Mouse (Mus musculus) CH12.LX (cell line): ENCODE results near the gene Hist1h4k. TPM values are rescaled to one million over a fixed set of nuclear protein-coding genes. Genes with fewer than 3 reads are reported as not detected.

Source experiments
- DNase-seq: peaks from one replicate; pipeline ENCODE4 v3.0.0-alpha.2; 2013; ENCODE audit errors: extremely low read depth
- H3K27ac ChIP-seq: 2 replicates; pipeline ENCODE4 v1.5.1; 2012; ENCODE audit warnings: low read depth, mild to moderate bottlenecking, control low read depth, moderate library complexity; ENCODE audit not compliant: insufficient read depth
- H3K27me3 ChIP-seq: replicated peaks from 2 replicates; pipeline ENCODE3; 2012; ENCODE audit warnings: inconsistent platforms
- H3K36me3 ChIP-seq, 2 experiments: replicated peaks in 1 of 2; 2 replicates each; pipeline versions ENCODE3 to v1.6.1; 2012; ENCODE audit warnings: inconsistent platforms in 1 of 2, low read length in 1 of 2, mild to moderate bottlenecking in 1 of 2, mixed read lengths in 1 of 2, moderate library complexity in 1 of 2; ENCODE audit not compliant: control insufficient read depth in 1 of 2, insufficient read depth in 1 of 2
- H3K4me1 ChIP-seq, 2 experiments: 2 replicates each; pipeline ENCODE4 v1.6.1; 2012; ENCODE audit warnings: inconsistent platforms in 1 of 2, moderate library complexity in 1 of 2; ENCODE audit not compliant: insufficient read depth in 2 of 2, control insufficient read depth in 1 of 2
- H3K4me2 ChIP-seq: 2 replicates; pipeline ENCODE4 v1.6.1; 2012; ENCODE audit warnings: low read depth, mild to moderate bottlenecking, control low read depth; ENCODE audit not compliant: poor library complexity, insufficient read depth, severe bottlenecking
- H3K4me3 ChIP-seq, 3 experiments: fragments of 150-350 bp in 1 of 3; sonication (generic) in 1 of 3; replicated peaks in 1 of 3; 2 replicates each; pipeline versions ENCODE3 to v1.5.1; 2011 to 2012; ENCODE audit warnings: low read depth in 2 of 3, low read length in 2 of 3, mild to moderate bottlenecking in 2 of 3, moderate library complexity in 2 of 3, control low read depth in 1 of 3, improper control_type of control experiment in 1 of 3, inconsistent platforms in 1 of 3, mixed read lengths in 1 of 3; ENCODE audit not compliant: poor library complexity in 1 of 3
- H3K79me2 ChIP-seq: replicated peaks from 2 replicates; pipeline ENCODE4 v1.6.1; 2012; ENCODE audit warnings: mild to moderate bottlenecking, moderate library complexity; ENCODE audit not compliant: control insufficient read depth, poor library complexity, insufficient read depth, severe bottlenecking; ENCODE audit errors: extremely low read depth
- H3K9ac ChIP-seq: 2 replicates; pipeline ENCODE4 v1.6.1; 2012; ENCODE audit warnings: low read depth, mild to moderate bottlenecking, control low read depth, moderate library complexity; ENCODE audit not compliant: insufficient read depth
- H3K9me3 ChIP-seq: replicated peaks from 2 replicates; pipeline ENCODE3; 2012; ENCODE audit warnings: low read length, inconsistent platforms, mixed read lengths
- MAFK ChIP-seq: IDR thresholded peaks from 2 replicates; pipeline ENCODE4 v1.6.1; 2011; ENCODE audit warnings: low read length, improper control_type of control experiment; ENCODE audit not compliant: insufficient replicate concordance
- ZNF384 ChIP-seq: IDR thresholded peaks from 2 replicates; pipeline ENCODE4 v1.6.1; 2012; ENCODE audit warnings: low read depth, low read length, improper control_type of control experiment, inconsistent platforms
- dilution Hi-C: fragments of 300-500 bp; cut with MboI; formaldehyde crosslinking; loops from 2 replicates; pipeline ENCODE4 v1.14.3; 2020; ENCODE audit warnings: low sequenced_read_pairs; ENCODE audit not compliant: extremely low pct_unique_long_range_greater_than_20kb, extremely low pct_ligation_motif_present
- in situ Hi-C: fragments of 300-500 bp; cut with MboI; formaldehyde crosslinking; loops from 3 replicates; pipeline ENCODE4 v1.14.3; 2019; ENCODE audit warnings: low sequenced_read_pairs, low pct_ligation_motif_present, low pct_unique_long_range_greater_than_20kb, mixed read lengths
- polyA plus RNA-seq: library from polyadenylated mRNA; unstranded; fragments of >175 nt; gene quantifications from 2 replicates; pipeline ENCODE4 v1.2.1, GENCODE M21; 2012; ENCODE audit warnings: low read depth; ENCODE audit not compliant: insufficient read length
- total RNA-seq, 2 experiments: library from RNA; depleted of rRNA; stranded (reverse); fragments of 300-350 nt in 1 of 2; fragments of >200 nt in 1 of 2; gene quantifications; 2 replicates each; pipeline ENCODE4 v1.2.3; 2012 to 2014

Gene Hist1h4k
- total and polyA plus RNA-seq, 3 experiments: 13.2 to 4,319 (median 25.4) TPM

DNA sequence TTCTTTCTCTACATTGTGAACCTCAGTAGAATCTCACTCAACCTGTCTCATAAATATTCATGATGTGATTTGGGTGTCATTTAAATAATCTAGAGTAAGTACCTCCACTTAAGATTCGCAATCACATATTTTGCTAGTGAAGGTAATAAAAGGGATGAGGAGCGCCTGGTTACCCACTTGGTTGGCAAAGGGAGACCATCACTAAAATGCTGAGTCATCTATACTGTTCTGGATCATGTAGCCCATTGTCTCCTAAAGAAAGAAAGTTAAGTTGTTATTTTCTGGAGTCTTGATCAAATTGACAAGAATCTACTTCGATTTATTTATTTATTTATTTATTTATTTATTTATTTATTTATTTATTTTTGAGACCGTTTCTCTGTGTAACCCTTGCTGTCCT is 43.6 kb downstream of the Hist1h4k start:
- Histone ChIP-seq H3K4me3 (no peak overlapping the region), H3K27me3 (no peaks in the 10 kb centered on the region), H3K9ac (no peak overlapping the region)
- TF ChIP-seq ZNF384 (no peak), MAFK (peak; percentile 96)
- TF ChIP-seq, all 38 proteins: peak for 1
- in situ Hi-C loops (loop anchor here (25.0 kb wide), 2 partner anchors 231 to 319 kb away; partner anchors contain the start of gene Zfp184), dilution Hi-C loops (no loop called here)
- H3K36me3 ChIP-seq: no peaks in the 10 kb centered on the region
- DNase-seq: no peak
- no peaks in the 10 kb centered on the region for H3K79me2 ChIP-seq
- H3K4me2 ChIP-seq: no peak overlapping the region
- H3K27ac ChIP-seq: no peak overlapping the region
- peaks cover 8 to 11% of the 10 kb centered on the region in 2 experiments; a peak in 3 of 4 replicates for H3K4me1 ChIP-seq
- H3K9me3 ChIP-seq: no peaks in the 10 kb centered on the region

Other genes starting within 250 kb of the Hist1h4k start
Only the 20 nearest of the 29 such genes appear.
- not detected in 2 replicates for gene Olfr1361, start 87.1 kb downstream of the Hist1h4k start, total RNA-seq (2012; rRNA removed)
- not detected in 2 replicates for gene Olfr1361, start 87.1 kb downstream of the Hist1h4k start, total RNA-seq (2014; rRNA removed)
- not detected in 2 replicates for gene Olfr1361, start 87.1 kb downstream of the Hist1h4k start, polyA plus RNA-seq
- not detected in 2 replicates for gene Olfr1360, start 73.1 kb downstream of the Hist1h4k start, total RNA-seq (2012; rRNA removed)
- gene Olfr1360, start 73.1 kb downstream of the Hist1h4k start, total RNA-seq (2014; rRNA removed): not detected in 2 replicates
- gene Olfr1360, start 73.1 kb downstream of the Hist1h4k start, polyA plus RNA-seq: not detected in 2 replicates
- not detected in 2 replicates for gene Olfr1359, start 52.4 kb downstream of the Hist1h4k start, total RNA-seq (2012; rRNA removed)
- not detected in 2 replicates for gene Olfr1359, start 52.4 kb downstream of the Hist1h4k start, total RNA-seq (2014; rRNA removed)
- not detected in 2 replicates for gene Olfr1359, start 52.4 kb downstream of the Hist1h4k start, polyA plus RNA-seq
- gene Hist1h2bl, start 34.4 kb downstream of the Hist1h4k start, total RNA-seq (2012; rRNA removed): 897 and 953 TPM in 2 replicates
- 16.0 and 18.1 TPM in 2 replicates for gene Hist1h2bl, start 34.4 kb downstream of the Hist1h4k start, total RNA-seq (2014; rRNA removed)
- 1.7 and 3.8 TPM in 2 replicates for gene Hist1h2bl, start 34.4 kb downstream of the Hist1h4k start, polyA plus RNA-seq
- gene Hist1h2ai, start 34.1 kb downstream of the Hist1h4k start, total RNA-seq (2012; rRNA removed): 839 and 880 TPM in 2 replicates
- gene Hist1h2ai, start 34.1 kb downstream of the Hist1h4k start, total RNA-seq (2014; rRNA removed): 3.9 and 6.3 TPM in 2 replicates
- not detected in 2 replicates for gene Hist1h2ai, start 34.1 kb downstream of the Hist1h4k start, polyA plus RNA-seq
- 1,605 and 1,657 TPM in 2 replicates for gene Hist1h3h, start 32.8 kb downstream of the Hist1h4k start, total RNA-seq (2012; rRNA removed)
- 18.2 and 21.7 TPM in 2 replicates for gene Hist1h3h, start 32.8 kb downstream of the Hist1h4k start, total RNA-seq (2014; rRNA removed)
- 9.5 and 18.6 TPM in 2 replicates for gene Hist1h3h, start 32.8 kb downstream of the Hist1h4k start, polyA plus RNA-seq
- gene Hist1h2bm, start 28.5 kb downstream of the Hist1h4k start, total RNA-seq (2012; rRNA removed): 1,752 and 1,804 TPM in 2 replicates
- 25.7 and 36.0 TPM in 2 replicates for gene Hist1h2bm, start 28.5 kb downstream of the Hist1h4k start, total RNA-seq (2014; rRNA removed)
- gene Hist1h2bm, start 28.5 kb downstream of the Hist1h4k start, polyA plus RNA-seq: 0.87 TPM in 1 of 2 replicates, not detected in the other
- 936 and 984 TPM in 2 replicates for gene Hist1h4j, start 15.4 kb downstream of the Hist1h4k start, total RNA-seq (2012; rRNA removed)
- gene Hist1h4j, start 15.4 kb downstream of the Hist1h4k start, total RNA-seq (2014; rRNA removed): 18.5 and 27.8 TPM in 2 replicates
- gene Hist1h4j, start 15.4 kb downstream of the Hist1h4k start, polyA plus RNA-seq: 1.1 and 1.8 TPM in 2 replicates
- 1,024 and 1,125 TPM in 2 replicates for gene Hist1h2ak, start 3.3 kb upstream of the Hist1h4k start, total RNA-seq (2012; rRNA removed)
- 7.3 and 16.6 TPM in 2 replicates for gene Hist1h2ak, start 3.3 kb upstream of the Hist1h4k start, total RNA-seq (2014; rRNA removed)
- 1.8 and 6.2 TPM in 2 replicates for gene Hist1h2ak, start 3.3 kb upstream of the Hist1h4k start, polyA plus RNA-seq
- 1,563 and 1,639 TPM in 2 replicates for gene Hist1h2bn, start 3.6 kb upstream of the Hist1h4k start, total RNA-seq (2012; rRNA removed)
- 16.5 and 24.0 TPM in 2 replicates for gene Hist1h2bn, start 3.6 kb upstream of the Hist1h4k start, total RNA-seq (2014; rRNA removed)
- gene Hist1h2bn, start 3.6 kb upstream of the Hist1h4k start, polyA plus RNA-seq: 2.6 and 3.1 TPM in 2 replicates
- 1,032 and 1,397 TPM in 2 replicates for gene Hist1h1b, start 30.1 kb upstream of the Hist1h4k start, total RNA-seq (2012; rRNA removed)
- gene Hist1h1b, start 30.1 kb upstream of the Hist1h4k start, total RNA-seq (2014; rRNA removed): 12.2 and 16.6 TPM in 2 replicates
- 0.71 and 1.9 TPM in 2 replicates for gene Hist1h1b, start 30.1 kb upstream of the Hist1h4k start, polyA plus RNA-seq
- 797 and 828 TPM in 2 replicates for gene Hist1h3i, start 32.9 kb upstream of the Hist1h4k start, total RNA-seq (2012; rRNA removed)
- 7.7 and 21.2 TPM in 2 replicates for gene Hist1h3i, start 32.9 kb upstream of the Hist1h4k start, total RNA-seq (2014; rRNA removed)
- 2.0 and 14.3 TPM in 2 replicates for gene Hist1h3i, start 32.9 kb upstream of the Hist1h4k start, polyA plus RNA-seq
- 792 and 1,025 TPM in 2 replicates for gene Hist1h2an, start 36.7 kb upstream of the Hist1h4k start, total RNA-seq (2012; rRNA removed)
- gene Hist1h2an, start 36.7 kb upstream of the Hist1h4k start, total RNA-seq (2014; rRNA removed): 3.0 and 4.7 TPM in 2 replicates
- 7.1 TPM in 1 of 2 replicates, not detected in the other for gene Hist1h2an, start 36.7 kb upstream of the Hist1h4k start, polyA plus RNA-seq
- gene Hist1h2bp, start 37.0 kb upstream of the Hist1h4k start, total RNA-seq (2012; rRNA removed): 476 and 510 TPM in 2 replicates
- gene Hist1h2bp, start 37.0 kb upstream of the Hist1h4k start, total RNA-seq (2014; rRNA removed): 2.7 and 3.6 TPM in 2 replicates
- 0.60 and 1.3 TPM in 2 replicates for gene Hist1h2bp, start 37.0 kb upstream of the Hist1h4k start, polyA plus RNA-seq
- 1,881 and 2,257 TPM in 2 replicates for gene Hist1h2bq, start 59.7 kb upstream of the Hist1h4k start, total RNA-seq (2012; rRNA removed)
- 17.1 and 32.4 TPM in 2 replicates for gene Hist1h2bq, start 59.7 kb upstream of the Hist1h4k start, total RNA-seq (2014; rRNA removed)
- gene Hist1h2bq, start 59.7 kb upstream of the Hist1h4k start, polyA plus RNA-seq: 4.1 and 4.3 TPM in 2 replicates
- gene Hist1h2ao, start 60.0 kb upstream of the Hist1h4k start, total RNA-seq (2012; rRNA removed): not detected in 2 replicates
- gene Hist1h2ao, start 60.0 kb upstream of the Hist1h4k start, total RNA-seq (2014; rRNA removed): not detected in 2 replicates
- gene Hist1h2ao, start 60.0 kb upstream of the Hist1h4k start, polyA plus RNA-seq: 354 and 693 TPM in 2 replicates
- 18.2 and 20.8 TPM in 2 replicates for gene Hist1h4m, start 61.2 kb upstream of the Hist1h4k start, total RNA-seq (2012; rRNA removed)
- 1.6 TPM in 1 of 2 replicates, not detected in the other for gene Hist1h4m, start 61.2 kb upstream of the Hist1h4k start, total RNA-seq (2014; rRNA removed)
- gene Hist1h4m, start 61.2 kb upstream of the Hist1h4k start, polyA plus RNA-seq: 0.70 and 12.8 TPM in 2 replicates
- gene Hist1h4n, start 81.7 kb upstream of the Hist1h4k start, total RNA-seq (2012; rRNA removed): 4,939 and 5,322 TPM in 2 replicates
- gene Hist1h4n, start 81.7 kb upstream of the Hist1h4k start, total RNA-seq (2014; rRNA removed): 90.5 and 152 TPM in 2 replicates
- gene Hist1h4n, start 81.7 kb upstream of the Hist1h4k start, polyA plus RNA-seq: 6.4 TPM in 1 of 2 replicates, not detected in the other
- gene Hist1h2ap, start 83.0 kb upstream of the Hist1h4k start, total RNA-seq (2012; rRNA removed): 2,938 and 2,951 TPM in 2 replicates
- 50.8 and 66.8 TPM in 2 replicates for gene Hist1h2ap, start 83.0 kb upstream of the Hist1h4k start, total RNA-seq (2014; rRNA removed)
- 383 and 447 TPM in 2 replicates for gene Hist1h2ap, start 83.0 kb upstream of the Hist1h4k start, polyA plus RNA-seq
- 1,633 and 2,083 TPM in 2 replicates for gene Hist1h2br, start 83.2 kb upstream of the Hist1h4k start, total RNA-seq (2012; rRNA removed)
- gene Hist1h2br, start 83.2 kb upstream of the Hist1h4k start, total RNA-seq (2014; rRNA removed): 9.4 and 19.7 TPM in 2 replicates
- 4.1 and 4.2 TPM in 2 replicates for gene Hist1h2br, start 83.2 kb upstream of the Hist1h4k start, polyA plus RNA-seq